Mouse (Mus musculus) testis, postnatal 14 days (tissue): ENCODE data around the gene Pin1rt1.

Experiments used
- DNase-seq: peaks from one replicate; pipeline ENCODE4 v3.0.0; 2021; ENCODE audit warnings: low spot score

Gene Pin1rt1

GRCm38 (mm10) chr2:104716279-104716678, at the start of gene Pin1rt1:
Gene Pin1rt1 (minus strand): TSS chr2:104716379.
- no peak for DNase-seq

- DNase-seq, result no peak
These were observed 47.8 kb upstream of the Pin1rt1 start for GRCm38 (mm10) chr2:104764018-104764417.

- DNase-seq, result no peak
These were observed 47.0 kb upstream of the Pin1rt1 start for GRCm38 (mm10) chr2:104763134-104763703.

- DNase-seq, result no peak
These were observed 34.4 kb upstream of the Pin1rt1 start for GRCm38 (mm10) chr2:104750611-104751010.

- no peak for DNase-seq
These were observed 32.5 kb upstream of the Pin1rt1 start for GRCm38 (mm10) chr2:104748652-104749183.

- DNase-seq, result peak; percentile 14
These were observed 30.1 kb upstream of the Pin1rt1 start for GRCm38 (mm10) chr2:104746251-104746650.

- no peak for DNase-seq
These were observed 27.8 kb upstream of the Pin1rt1 start for GRCm38 (mm10) chr2:104743971-104744370.

GRCm38 (mm10) chr2:104743160-104743559, 27.0 kb upstream of the Pin1rt1 start:
- no peak for DNase-seq

- peak; percentile 89 for DNase-seq
These were observed 26.5 kb upstream of the Pin1rt1 start, which contains the start of gene Depdc7 for GRCm38 (mm10) chr2:104742741-104743064. Gene Depdc7 (minus strand): TSS chr2:104742878.

- no peak for DNase-seq
These were observed 25.9 kb upstream of the Pin1rt1 start for GRCm38 (mm10) chr2:104741896-104742740.

- DNase-seq, result no peak
These were observed 25.0 kb upstream of the Pin1rt1 start for GRCm38 (mm10) chr2:104741015-104741758.

- no peak for DNase-seq
These were observed 24.2 kb upstream of the Pin1rt1 start for GRCm38 (mm10) chr2:104740248-104740949.

GRCm38 (mm10) chr2:104739691-104740090, 23.5 kb upstream of the Pin1rt1 start:
- no peak for DNase-seq

- DNase-seq, result peak; percentile 21
These were observed 20.1 kb upstream of the Pin1rt1 start for GRCm38 (mm10) chr2:104736241-104736640.

- no peak for DNase-seq
These were observed 16.5 kb upstream of the Pin1rt1 start for GRCm38 (mm10) chr2:104732562-104733256.

GRCm38 (mm10) chr2:104732033-104732444, 15.9 kb upstream of the Pin1rt1 start:
- DNase-seq, result no peak

GRCm38 (mm10) chr2:104727369-104727768, 11.2 kb upstream of the Pin1rt1 start:
- DNase-seq, result no peak

GRCm38 (mm10) chr2:104722021-104722420, 5.8 kb upstream of the Pin1rt1 start:
- no peak for DNase-seq

- no peak for DNase-seq
These were observed 1.6 kb upstream of the Pin1rt1 start for GRCm38 (mm10) chr2:104717827-104718226.

GRCm38 (mm10) chr2:104717231-104717735, 1.1 kb upstream of the Pin1rt1 start:
- DNase-seq, result no peak

- no peak for DNase-seq
These were observed 1.9 kb downstream of the Pin1rt1 start for GRCm38 (mm10) chr2:104714254-104714691.
